Mouse (Mus musculus): Measurements from ENCODE around the gene Slco2a1.

The Slco2a1 gene

DNA sequence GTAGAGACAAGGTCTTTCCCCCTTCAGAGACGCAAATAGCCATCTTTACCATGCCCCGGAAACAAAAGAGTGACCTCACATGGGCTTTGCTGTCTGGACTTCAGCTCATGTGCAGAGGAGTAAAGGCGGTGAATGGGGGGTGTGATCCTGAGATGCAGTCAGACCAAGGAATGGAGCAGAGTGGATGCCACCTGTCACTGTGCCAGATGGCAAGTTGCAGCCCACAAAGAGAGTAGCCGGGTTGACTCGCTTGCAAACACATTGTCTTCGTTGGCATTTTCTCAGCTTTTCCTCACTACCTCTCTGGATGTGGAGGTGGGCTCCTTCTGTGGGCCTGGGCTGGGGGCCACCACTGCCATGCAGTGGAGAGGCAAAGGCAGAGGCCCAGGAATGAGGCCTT, 98.2 kb downstream of the Slco2a1 start:
- DNase-seq (ENCODE audit: low spot score): no peak

DNA sequence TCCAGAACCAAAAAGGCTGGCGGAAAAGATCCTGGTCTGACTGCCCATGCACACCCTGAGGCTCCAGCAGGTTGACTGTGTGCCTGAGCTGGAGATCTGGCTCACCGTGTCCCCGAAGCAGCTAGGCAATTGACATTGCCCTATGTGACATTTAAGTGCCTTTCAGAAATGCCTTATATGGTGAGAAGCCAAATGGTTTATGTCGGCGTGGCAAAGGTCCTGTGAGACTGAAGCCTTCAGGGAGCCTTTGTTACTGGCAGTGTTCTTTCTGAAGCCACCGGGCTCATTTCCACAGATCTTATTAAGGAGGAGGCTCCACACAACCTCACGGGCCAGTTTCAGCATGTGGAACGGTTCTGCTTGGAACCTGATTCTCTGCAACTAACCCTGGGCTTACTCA, 98.8 kb downstream of the Slco2a1 start:
- DNase-seq (ENCODE audit: low spot score): no peak

DNA sequence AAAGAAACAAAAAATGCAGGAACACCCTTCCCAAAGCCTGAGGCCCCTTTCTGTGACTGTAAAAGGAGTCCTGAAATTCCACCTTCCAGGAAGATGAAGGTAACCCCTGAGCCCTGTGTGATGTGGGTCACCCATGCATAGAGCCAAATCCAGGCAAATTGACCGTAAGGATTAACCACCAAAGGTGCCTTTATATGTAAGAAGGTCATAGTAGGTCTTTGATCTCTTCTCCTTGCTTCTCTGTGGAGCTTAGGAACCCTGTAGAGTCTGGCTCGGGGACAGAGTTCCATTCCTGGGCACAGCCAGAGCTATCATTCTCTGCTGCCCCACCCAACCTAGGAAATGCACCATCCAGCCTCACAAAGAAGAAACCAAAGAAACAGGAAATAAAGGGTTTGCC, 100.1 kb downstream of the Slco2a1 start:
- no peak for DNase-seq (ENCODE audit: low spot score)

DNA sequence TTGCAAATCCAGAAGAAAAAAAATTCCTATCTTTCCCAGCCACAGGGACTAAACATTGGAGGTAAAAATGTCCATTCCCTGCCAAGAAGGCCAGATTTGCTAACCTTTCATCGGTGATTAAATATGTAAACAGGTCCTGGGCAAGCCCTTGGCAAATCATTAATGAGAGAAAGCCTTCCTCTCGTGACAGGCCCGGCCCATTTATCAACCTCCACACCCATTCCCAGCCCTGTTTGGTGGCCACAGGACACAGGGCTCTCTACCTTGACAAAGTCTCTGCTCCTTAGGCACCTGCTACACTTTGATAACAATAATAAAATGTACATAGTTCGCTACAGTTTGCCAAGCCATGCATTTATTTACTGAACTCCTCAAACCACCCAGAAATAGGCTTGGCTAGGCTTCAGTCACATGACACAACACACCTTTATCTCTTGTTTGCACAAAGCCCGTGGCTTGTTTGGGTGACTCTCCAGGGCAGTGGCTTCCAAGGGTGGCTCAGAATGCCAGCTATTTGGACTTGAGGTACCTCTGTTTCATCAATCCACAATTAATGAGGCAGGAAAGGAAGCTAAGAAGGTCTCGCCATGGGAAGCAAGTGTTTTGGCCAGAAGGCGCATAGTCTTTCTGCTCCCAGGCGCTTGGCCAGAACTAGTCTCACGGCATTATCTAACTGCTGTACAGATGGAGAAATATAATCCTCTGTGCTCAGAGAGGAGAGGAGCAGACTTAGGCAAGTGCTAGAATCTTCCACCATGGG, 101.8 kb downstream of the Slco2a1 start:
- peak; percentile 83 for DNase-seq (ENCODE audit: low spot score)

DNA sequence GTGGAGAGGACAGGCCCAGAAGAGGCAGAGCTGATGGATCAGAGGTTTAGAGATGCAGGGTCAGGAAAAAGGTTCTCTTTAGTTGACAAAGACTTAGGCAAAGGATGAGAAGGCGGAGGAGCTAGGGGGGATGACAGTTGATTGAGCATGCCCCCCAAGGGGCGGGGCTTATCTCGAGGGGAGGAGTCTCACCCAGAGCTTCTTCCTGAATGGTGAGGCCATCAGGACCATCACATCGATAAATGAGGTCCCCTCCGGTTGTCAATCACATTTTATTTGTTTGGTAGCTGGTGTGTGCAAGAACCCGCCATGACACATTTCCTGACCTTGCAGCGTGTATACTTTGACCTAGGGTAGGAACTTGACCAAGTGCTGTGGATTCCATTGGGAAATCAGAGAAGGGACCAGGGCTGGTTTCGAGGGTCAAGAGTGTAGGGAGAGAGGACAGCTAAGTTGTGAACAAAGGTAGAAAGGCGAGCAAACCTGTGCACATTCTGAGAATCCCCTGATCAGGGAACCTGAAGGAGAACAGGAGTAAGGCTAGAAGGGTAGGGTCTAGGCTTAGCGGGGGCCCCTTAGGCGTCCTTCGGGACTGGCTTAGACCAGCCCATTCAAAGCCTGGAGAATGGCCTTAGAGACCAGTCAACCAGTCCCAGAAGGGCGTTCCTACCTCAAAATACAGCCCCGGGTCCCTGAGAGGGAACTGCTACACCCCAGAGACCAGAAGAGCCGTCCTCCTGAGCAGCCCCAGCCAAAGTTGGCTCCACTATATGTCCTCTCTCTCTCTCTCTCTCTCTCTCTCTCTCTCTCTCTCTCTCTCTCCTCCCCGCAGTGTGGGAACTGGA, 102.7 kb downstream of the Slco2a1 start:
- DNase-seq (ENCODE audit: low spot score): peak; percentile 27

DNA sequence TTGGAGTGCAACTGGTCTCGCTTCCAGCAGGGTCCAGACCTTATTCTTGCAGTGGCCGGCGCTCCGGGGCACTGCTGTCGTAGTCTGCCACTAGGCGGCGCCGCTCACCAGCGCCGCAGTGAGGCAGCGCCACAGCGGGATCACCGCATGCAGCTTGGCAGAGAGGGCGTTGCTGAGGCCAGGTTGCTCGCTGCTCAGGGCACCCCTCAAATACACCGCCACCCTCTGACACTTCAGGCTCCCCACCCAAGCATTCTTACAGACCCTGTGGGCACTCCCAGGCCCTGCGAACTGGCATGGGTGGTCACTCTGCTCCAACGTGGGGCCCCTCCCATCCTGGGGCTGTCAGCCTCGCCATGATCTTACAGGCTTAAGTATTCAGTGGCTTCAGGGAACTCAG, 103.7 kb downstream of the Slco2a1 start:
- DNase-seq (ENCODE audit: low spot score): peak; percentile 78

DNA sequence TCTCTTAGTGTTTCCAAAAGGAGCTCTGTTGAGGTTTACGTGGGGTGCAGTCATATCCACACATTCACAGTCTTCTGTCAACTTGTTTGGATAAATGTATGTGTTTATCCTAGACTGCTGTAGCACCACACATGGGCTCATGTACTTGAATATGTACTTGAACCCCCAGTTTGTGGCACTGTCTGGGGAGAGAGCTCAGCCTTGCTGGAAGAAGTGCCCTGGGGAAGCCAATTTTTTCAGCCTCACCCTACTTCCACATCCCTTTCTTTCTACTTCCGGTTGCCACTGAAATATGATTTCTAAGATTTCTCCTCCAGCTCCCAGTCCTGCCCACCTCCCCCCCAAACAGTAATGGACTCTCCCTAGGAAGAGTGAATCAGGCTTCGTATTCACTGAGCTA, 105.2 kb downstream of the Slco2a1 start:
- no peak for DNase-seq (ENCODE audit: low spot score)

DNA sequence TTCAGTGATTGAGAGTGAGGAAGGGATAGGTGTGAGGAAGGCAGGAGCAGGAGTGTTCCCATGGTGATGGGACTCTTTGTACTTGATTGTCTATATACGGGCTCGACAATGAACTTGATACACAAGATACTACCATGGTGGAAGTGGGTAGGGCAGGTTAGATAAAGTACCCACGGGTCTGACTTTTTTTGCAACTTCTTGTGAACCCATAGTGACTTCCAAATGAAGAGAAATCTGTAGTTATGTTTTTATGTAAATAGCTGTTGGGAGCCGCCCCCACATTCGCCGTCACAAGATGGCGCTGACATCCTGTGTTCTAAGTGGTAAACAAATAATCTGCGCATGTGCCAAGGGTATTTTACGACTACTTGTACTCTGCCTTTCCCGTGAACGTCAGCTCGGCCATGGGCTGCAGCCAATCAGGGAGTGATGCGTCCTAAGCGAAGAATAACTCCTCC, 119.9 kb downstream of the Slco2a1 start:
- peak; percentile 59 for DNase-seq (ENCODE audit: low spot score)

DNA sequence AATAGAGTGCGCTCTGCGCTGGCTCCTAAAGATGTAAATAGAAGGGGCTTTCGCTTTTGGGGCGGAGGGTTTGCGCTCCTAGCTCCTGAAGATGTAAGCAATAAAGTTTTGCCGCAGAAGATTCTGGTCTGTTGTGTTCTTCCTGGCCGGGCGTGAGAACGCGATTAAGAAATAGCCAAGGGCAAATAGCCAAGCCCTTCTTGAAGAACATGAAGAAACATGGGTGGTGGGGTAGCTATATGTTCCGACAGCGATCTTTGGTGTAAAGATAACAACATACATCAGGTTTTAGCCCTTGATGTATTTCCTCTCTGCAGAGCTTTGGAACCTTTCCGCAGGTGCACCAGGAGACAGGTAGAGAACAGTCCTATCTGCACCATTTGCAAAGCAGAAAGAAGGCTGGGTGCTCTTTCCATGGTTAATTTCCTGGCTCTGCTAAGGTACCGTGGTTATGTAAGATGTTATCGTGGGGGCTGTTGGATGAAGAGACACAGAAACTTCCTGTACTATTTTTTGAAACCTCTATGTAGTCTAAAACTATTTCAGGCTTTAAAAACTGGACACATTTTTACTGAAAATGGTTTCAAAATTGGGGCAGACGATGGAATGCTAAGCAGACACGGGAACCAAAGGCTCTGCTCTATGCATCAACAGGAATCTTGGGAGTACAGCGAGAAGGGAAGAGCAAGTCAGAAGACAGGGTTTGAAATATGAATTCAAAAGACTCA, 120.6 kb downstream of the Slco2a1 start:
- peak; percentile 32 for DNase-seq (ENCODE audit: low spot score)

DNA sequence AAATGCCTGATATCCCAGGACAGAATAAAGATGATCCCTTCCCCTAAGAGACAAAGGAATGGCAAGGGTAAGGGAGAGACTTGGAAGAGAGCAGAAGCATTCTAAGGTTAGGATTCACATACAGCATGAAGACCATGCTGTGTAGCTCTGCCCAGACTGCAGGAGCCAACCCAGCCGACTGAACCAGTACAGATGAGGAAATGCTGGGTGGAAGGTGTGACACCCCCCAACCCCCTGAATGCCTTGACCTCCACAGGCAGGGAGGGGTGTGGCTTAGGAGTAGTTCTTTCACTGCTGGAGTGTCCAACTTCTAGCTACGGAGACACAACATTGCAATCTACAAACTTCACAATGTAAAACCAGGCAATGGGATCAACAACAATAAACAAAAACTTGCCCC, 121.4 kb downstream of the Slco2a1 start:
- DNase-seq (ENCODE audit: low spot score): no peak

DNA sequence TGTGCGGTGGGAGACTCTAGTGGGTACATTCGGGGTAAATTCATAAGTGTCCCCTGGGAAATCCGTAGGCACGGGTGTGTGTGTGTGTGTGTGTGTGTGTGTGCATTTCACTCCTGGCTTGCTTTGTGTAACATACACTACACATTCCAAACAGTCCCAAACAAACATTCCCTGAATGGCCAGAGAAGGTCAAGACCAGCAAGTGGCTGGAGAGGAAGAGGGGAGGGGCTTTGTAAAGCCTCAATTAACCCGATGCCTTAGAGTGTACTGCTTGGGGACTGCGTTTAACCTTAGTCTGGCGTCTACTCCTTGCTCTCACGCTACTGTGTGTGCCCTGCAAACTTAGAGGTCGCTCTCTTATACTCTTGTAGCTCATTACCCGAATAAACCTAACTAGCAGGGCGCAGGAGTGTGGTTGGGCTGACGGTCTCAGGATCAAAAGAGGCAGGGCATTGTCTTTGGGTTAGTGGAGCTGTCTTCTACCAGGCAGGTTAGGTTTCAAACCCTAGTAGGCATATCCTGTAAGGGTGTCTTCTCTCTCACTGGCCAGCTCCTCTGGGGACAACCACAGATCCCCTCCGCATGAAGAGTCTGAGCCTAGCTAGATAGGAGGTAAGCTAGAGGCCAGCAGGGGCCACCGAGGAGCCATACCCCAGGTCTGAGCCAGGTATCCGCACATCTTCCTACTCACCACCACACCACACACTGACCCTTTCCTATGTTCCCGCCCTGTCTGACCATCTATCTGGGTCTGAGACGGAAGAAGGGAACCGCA, 122.4 kb downstream of the Slco2a1 start:
- DNase-seq (ENCODE audit: low spot score): peak; percentile 44

DNA sequence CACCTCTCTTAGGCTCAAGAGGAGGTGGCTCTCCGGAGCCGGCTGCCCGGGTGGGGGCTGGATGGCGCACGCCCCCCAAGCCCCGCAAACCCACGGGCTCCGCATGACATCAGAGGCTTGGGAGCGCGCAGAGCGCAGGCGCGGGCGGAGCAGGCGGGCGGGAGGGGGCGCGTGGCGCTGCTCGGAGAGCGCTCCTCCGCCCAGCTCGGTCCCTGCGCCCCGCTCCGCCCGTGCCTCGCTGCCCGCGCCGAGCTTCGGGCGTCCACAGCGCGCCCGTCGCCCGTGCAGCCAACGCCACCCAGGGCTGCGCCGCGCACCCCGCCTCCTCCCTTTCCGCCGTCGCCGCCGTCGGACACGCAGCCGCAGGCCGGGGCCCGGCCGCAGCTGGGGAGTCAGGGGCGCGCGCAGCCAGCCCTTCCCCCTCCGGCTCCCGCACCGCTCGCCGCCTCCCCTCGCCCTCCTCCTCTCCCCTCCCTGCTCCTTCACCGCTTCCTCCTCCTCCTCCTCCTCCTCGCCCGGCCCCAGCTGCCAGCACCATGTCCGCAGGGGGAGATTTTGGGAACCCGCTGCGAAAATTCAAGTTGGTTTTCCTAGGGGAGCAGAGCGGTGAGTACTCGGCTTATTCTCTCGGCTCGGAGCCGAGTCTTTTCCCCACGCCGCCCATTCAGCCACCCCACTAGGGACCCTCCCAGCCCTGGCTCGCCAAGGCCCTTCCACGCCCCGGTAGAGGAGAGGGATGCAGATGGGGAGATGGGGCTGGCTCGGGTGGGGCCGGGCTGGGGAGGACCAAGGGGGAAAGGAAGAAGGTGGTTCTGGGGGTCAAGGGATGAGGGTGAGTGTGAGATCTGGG, 123.3 kb downstream of the Slco2a1 start, which contains the start of gene Rab6b:
Gene Rab6b (plus strand): TSS at position 167 of the 850 bp plus-strand sequence.
- DNase-seq (ENCODE audit: low spot score): peak; percentile 58

DNA sequence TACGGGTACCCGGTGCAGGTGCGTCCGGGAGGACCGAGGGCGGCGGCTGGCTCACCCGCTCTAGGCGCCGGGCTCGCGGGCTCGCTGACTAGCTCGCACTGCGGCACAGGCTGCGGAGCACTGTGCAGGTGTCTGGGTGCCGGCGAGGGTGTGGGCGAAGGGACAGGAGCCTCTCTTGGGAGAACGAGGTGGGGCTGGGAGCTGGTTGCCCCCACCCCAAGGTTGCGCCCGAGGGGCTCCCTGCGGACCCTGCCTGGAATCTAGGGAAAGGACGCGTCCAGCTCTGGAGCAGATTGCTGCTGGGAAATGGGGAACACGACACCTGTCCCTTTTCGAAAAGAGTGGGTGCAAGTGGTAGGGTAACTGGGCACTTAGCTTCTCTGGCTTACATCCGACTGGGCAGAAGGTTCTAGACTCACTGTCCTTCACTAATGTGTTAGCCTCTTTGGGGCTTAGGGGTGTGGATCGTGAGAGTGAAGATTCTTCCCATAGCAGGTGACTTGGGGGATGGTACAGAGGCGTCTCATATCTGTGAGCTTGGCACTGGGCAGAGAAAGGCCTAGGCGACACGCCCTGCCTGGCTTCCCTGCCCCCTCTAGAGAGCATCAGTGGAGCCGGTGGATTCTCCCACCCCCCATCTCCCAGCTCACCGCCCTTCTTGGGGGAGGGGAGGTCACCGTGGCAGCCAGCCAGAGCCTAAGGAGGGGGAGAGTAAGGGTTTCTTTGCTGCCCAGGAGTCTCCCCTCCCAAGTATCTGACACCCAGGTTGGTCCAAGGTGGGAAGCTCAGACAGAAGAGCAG, 124.2 kb downstream of the Slco2a1 start:
- no peak for DNase-seq (ENCODE audit: low spot score)

DNA sequence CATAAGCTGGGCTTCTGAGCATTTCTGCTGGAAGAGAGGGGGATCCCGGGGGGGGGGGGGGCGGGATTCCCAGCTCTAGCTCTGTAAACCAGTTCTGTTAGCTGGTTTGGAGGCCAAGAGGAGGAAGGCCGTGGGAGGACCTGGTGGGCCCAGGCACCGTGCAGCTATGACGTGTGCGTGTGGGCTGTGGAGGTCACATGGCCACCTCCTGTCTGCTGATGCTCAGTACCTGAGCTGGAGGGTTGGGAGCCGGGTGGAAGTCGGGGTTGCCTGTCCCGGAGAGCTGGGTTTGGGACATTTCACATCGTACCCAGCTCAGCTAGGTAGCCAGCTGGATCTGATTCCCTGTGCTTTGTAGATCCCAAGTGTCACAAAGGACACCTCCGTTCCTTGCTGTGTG, 124.8 kb downstream of the Slco2a1 start:
- DNase-seq (ENCODE audit: low spot score): no peak

DNA sequence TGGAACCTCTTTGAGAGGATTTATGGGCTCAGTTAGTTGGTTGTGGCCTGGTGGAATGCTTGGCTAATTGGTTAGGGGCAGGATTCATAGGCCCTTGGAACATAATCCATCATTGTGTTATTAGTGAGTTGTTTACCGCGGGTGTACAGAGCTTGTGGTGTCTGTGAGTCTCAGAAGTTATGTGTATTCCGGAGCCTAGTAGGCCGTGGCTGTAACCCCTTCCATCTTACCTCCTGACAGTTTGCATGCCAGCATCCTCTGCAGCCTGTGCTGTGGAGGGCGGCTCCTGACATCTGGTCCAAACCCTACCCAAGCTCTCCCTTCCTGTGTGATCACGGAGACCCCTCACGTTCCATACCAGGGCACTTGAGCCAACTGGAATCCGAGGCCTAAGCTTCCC, 125.8 kb downstream of the Slco2a1 start:
- no peak for DNase-seq (ENCODE audit: low spot score)

DNA sequence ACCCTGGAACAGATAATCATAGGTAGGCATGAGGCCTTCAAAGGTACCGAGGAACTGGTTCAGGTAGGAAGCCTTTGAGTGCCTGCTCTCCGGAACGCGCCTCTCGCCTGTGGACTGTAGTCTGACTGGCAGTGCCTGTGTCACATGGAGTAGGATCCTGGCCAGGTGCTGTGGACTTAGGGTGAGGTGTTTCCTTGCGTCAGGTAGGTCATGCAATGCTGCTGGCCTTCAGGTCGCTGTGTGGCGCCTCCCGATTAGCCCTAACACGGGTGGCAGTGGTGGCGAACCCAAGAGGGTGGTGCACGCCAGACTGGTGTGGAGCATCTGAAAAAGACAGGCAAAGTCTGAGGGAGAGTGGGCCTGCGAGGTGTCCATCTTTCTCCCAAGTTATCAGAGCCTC, 126.4 kb downstream of the Slco2a1 start:
- no peak for DNase-seq (ENCODE audit: low spot score)

DNA sequence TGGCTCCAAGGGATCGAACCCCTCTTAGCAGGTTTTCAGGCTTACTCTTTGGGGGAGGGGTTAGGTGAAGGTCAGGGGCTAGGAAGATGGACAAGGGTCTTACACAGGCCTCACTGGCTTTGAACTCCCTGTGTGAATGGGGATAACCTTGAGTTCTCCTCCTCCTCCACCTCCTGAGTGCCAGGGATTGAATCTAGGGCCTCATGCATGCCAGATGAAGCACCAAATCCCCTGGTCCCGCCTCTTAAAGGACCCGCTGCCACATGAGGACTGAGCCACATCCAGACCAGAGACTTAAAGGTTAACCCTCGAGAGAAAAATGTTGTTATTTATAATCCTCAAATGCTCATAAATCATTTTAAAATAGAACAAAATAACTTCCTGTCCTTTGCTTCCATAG, 128.4 kb downstream of the Slco2a1 start:
- DNase-seq (ENCODE audit: low spot score): no peak

DNA sequence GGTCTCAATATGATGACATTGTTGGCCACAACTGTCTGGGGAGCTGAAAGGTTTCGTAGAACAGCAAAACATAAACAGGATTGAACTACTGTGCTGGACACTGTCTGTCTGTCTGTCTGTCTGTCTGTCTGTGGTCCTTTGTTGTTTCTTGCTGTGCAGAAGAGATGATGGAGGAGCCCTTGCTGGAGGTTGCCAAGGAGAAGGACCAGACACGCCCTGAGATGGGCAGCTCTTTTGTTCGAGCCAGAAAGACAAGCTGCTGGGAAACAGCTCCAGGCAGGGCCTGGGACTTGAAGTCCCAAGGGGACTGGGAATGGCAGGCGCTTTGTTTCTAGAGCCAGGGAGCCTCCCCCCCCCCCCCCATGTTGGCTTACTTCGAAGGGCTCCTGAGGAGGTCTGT, 129.0 kb downstream of the Slco2a1 start:
- DNase-seq (ENCODE audit: low spot score): no peak

DNA sequence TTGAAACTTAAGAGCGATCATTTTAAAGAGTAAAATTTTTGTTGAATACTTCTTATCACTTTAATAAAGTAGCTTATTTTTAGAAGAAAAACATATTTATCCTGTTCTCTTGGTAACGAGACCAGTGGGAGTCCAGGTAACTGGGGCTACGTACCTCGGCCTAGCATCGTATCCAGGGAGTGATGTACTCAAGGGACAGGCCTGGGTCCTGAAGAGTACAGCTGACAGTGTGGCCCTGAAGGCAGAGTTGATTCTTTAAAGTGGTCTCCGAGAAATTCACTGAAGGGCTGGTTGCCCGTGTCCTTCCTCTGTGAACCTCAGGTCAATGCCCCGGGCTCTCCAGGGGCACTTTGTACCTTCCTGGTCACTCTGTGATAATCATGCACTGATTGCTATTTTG, 129.4 kb downstream of the Slco2a1 start:
- DNase-seq (ENCODE audit: low spot score): no peak

All from yolk sac, embryonic 10.5 days (tissue).